Mouse (Mus musculus) cerebellum, postnatal 25 days (tissue): ENCODE data around the gene Gcg.

Source experiments
- DNase-seq, 2 experiments: peaks; one replicate each; pipeline ENCODE4 v3.0.0; 2021; ENCODE audit warnings: mixed read lengths in 2 of 2

Gene Gcg

DNA sequence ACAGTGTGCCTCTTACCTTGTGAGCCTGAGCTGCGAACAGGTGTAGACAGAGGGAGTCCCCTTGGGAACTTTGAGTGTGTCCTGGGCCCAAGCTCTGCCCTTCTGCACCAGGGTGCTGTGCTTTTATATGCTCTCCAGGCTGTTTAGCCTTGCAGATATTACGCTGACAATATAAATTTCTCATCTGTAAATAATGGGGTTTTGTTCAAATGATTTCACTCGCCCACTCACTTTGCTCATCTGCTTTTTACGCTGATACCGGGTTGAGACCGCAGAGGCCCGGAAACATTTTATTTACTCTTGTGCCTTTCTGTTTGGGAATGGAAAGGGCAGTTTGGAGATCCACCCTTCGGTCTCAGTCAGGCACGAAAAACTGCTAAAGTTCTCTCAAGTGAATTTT, at the start of gene Gcg:
Gene Gcg (minus strand): TSS at position 101 of the 400 bp plus-strand sequence.
- no peak for DNase-seq

DNA sequence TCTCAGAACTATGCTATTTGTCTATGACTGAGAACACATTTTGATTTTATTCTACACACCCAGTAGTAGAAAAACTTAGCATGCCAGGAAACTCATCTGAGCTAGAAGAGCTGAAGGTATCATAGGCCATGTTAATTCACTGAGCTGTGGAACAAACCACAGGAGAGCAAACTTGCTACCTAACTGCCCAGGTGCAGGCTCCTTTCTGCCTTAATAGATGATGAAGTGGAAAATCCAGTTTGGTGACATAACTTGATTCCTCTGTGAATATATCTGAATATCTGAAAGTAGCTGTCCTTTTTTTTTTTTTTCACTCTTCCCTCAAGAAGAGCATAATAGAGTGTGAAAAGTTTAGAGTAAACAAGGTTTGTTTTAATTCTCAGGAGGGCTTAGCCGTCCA, 47.6 kb upstream of the Gcg start:
- DNase-seq, result no peak

DNA sequence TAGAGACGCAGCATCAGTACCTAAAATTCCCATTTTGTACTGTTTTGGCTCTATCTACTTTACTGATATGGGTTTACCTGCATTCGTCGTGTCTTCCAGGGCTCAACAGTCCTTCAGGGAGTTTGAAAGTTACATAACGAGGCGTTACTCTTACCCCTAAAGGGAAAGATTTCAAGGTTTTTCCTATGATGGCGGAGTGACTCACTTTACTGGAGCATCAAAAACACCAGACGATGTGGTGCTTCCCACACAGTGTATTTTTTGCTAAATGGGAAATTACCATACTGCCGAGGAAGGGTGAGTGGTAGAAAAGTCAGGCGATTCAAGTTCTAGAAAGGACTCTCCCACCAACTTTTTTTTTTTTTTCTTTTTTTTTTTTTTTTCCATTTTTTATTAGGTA, 42.9 kb upstream of the Gcg start:
- DNase-seq, result no peak

DNA sequence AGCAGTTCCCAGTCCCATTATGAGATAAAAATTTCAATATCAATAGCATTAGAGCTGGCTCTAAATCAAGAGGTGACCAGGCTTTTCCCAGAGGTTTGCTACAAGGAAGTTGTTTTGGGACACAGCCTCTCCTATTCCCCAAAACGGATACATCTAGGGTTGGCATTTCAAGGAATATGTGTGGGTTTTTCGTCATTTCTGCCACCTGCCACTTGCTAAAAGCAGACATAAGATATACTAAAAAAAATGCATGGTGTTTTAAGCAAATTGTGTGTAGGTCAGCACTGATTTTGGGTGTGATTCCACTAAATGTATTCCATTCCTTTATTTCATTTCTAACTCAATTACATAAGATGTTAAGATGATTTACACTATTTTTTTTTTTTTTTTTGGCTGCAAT, 34.3 kb upstream of the Gcg start:
- DNase-seq, result no peak

DNA sequence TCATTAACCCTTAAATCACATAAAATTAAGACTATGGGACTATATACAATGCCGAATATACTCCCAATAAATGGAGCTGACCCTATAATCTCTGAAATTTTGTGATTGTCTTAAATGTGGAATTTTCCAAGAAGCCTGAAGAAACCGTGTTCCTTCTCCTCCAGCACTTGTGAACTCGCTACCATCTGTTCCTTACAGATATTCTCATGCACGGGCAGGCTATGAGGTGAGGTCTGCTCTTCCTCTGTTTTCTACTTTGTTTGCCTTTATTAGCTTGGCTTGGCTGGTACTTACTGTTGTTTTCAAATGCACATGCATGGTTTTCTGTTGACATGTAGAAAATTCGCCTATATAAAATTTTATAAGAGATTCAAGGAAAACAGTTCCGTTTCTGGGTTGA, 31.0 kb upstream of the Gcg start:
- no peak for DNase-seq

DNA sequence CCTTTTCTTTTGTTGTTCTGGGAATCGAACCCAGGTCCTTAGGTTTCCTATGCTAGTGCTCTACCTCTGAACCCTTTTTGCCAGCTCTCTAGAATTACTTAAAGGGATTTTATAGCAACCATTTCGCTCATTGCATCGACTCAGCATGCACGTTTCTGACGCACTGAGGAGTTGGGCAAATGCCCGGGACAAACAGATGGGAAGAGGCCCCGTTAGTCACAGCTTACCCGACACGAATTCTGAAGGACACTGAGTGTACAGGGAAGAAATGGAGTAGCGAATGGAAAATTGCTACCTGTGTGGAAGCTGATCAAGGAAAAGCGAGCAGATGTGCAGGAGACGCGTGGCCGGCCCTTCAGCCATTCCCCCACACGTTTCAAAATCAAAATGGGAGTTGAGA, 30.0 kb upstream of the Gcg start:
- peak; percentile 82 to 86 for DNase-seq

DNA sequence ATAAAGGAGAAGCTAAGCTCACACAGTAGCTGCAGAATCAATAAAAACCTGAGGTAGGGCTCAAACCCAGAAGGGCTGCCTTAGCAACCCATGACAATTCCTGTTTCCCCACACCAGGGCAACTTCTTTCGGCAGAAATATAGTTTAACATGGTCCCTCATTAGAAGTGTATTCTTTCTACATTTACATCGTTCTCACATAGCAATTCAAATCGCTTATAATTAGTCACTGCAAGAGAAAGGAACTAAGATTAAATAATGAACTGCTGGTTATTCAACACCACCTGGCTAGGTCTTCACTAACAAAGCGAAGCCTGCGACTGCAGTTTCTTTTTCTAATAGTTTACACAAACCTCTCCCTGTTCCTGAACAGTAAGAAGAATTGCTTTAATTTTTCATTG, 23.7 kb upstream of the Gcg start:
- no peak for DNase-seq

DNA sequence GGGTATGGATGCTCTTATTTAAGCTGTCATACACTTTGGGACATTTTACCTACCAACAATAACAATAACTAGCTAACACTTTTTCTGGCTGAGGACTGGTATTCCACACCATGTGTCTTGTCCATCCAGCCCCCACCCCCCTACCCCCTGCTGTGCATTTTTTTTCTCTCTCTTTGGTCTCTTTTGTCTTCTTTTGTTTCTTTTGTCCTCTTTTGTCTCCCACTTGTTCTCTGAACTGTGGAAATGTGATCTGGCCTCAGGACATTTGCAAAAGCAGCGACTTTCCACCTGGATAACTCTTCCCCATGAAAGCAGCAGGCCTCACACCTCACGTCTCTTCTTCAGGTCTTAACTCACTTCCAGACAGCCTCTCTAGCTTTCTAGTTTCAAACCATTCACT, 23.0 kb upstream of the Gcg start:
- no peak for DNase-seq

DNA sequence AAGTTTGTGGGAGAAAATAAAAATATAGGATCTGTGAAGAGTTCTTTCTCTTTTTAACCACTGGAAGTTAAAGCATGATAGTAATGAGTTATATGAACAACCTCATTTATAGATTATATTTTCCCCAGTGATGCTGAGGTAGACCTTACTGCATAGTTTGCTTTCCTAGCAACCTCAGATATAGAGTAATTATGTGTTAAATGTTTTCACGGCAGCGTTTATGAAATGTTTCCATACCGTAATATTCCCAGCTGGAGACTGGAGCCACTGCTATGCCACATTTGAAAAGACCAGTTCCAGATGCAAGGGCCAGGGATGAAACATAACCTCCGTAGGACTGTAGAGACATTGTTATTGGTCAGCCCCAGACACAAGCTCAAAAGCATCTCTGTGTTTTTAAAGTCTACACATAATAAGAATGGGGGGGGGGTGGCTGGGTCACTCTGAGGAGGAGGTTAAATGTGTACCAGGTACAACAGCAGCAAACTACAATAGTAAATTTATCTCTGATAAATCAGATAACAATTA, 20.9 kb upstream of the Gcg start:
- DNase-seq, result no peak

DNA sequence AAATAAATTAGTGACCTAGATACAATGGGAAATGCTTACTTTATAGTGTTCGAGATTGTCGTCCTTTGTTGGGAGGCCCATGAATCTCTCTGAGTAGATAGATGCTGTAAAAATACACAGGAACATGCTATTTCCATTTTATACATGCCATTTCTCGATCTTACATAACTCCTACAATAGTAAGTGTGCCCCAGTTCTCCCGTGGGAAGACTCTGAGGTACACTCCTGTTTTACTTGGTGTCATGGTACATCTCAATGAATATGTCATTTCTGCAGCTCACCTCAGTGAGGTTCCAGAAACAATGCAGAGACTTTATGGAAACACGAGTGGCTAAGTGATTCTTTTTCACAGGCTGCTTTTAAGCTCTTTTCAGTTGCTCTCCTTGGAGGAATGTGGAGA, 19.9 kb upstream of the Gcg start:
- DNase-seq, result no peak

DNA sequence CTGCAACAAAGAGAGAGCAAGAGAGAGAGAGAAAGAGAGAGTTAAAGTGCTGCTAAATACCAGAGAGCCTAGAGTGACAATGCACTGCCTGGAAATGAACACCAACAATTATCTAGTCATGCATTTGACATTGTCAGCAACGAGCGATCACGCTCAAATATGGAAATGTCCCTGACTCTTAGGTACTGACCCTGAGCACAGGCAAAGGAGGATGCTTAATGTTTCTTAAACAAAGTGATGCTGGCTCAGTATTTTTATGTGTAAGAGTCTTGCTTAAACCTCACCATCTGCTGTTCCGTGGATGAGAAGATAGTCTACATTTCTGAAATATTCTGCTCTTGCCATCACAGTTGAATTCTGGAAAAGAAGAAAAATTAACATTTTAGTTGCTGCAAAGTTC, 19.1 kb upstream of the Gcg start:
- no peak for DNase-seq

DNA sequence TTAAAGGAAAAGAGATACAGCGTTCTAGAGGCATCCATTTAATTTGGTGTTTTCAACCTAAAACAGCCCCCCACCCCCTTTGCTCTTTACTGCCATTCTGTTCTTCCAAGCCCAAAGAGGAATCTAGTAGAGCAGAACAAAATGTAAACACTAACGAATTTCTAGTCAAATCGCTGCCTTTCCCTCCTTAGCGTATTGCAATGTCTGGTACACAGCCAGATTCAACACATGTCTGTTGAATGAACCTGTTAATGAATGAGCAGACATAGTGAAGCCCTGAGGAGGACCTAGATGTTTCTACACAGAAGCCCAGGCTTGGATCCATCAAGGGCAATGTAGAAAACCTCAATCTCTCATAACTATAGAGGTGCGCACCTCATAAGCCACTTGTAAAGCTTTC, 15.4 kb upstream of the Gcg start:
- no peak for DNase-seq

DNA sequence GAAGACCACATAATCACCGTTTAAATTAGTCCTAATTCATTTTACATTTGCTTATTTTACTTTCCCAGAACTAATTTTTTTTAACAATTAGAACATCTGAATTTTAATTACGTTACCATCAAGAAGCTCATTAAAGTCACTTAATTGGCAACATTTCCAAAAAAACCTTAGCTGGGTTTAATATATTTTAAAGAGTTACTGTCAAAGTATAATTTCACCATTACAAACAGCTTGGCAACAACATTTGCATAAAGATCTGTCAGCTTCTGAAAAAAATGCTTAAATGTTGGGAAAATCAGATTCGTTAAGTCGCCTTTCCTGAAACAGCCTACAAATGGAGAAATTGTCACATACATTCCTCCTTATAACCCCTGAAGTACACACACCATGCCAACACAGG, 14.6 kb upstream of the Gcg start:
- DNase-seq, result no peak

DNA sequence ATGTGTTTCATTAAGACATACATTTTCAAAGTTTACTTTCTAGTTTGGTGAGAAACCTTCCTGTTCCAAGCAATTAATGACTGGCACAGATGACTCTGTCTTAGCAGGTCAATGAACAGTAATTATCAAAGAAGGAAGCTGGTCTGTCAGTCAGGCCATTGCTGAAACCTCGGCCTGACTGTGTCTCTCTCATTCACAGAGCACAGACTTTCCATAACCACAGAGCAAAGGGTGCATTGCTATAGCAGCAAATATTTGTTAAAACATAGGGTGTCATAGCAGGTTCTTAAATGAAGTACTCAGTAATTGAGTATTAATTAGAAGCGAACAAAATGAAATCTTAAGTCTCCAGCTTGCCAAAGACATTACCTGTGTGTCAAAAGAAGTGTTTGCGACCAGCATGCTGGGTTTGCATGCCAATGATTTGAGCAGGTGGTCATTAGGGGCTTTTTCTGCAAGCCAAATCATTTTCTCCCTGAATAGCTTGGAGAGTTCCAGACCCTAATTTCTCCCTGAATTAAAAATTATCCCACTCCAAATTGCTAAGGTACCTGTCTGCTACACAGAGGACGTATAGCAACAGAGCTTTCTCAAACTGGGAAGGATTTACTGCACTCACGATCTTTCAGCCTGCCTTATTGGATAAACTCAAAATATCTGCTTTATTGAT, 14.0 kb upstream of the Gcg start:
- DNase-seq, result no peak

DNA sequence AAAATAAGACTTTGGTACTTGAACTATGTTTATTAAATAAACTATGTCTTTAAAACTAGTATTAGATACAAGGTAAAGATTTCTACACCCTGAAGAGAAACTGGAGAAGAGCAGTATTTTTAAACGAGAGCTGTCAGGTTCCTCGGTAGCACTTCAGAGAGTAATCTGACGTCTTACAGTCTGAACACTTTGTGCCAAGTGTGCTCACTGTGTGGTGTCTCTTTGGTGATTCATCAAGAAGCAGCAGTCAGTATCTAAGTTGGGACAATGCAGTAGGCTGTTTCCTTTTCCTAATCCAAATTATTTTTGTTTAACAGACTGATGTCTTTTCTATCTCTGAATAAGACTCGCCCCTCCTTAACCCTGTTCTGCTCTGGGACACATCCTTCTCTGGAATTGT, 12.0 kb upstream of the Gcg start:
- DNase-seq, result no peak

DNA sequence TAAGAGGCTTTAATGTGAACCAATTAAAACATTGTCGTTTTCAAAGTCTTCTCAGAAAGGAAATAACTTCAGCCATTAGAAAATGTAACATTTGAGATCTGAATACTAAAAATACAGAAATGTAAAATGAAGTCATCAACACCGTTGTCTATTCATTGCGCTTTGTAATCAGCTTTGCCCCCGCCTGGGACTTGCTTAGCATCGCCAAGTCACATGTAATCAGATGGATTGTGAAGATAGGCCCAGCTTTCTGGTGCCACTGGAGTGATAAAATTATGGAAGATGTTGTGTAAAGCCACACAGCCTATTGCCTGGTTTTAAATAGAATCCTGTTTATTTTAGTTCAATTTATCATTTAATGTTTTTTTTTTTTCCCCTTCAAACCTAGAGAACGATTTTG, 6.4 kb upstream of the Gcg start:
- DNase-seq, result no peak

DNA sequence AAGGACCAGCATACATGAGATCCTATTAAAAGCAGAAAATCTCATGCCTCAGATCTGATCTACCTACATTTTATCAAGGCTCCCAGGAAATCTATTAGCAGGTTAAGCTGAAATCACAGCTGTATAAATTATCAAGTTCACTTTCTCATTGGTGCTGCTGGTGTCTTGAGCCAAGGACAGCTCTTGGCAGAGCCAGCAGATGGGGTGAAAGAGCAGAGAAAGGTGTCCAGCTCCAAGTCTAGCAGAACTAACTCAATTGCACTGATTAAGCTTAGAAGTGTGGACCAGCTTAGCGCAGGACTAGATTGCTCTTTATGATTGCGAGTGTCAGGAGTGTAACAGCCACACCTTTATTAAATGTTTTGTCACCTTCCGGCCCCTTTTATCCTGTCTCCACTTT, 1.5 kb upstream of the Gcg start:
- DNase-seq, result no peak

DNA sequence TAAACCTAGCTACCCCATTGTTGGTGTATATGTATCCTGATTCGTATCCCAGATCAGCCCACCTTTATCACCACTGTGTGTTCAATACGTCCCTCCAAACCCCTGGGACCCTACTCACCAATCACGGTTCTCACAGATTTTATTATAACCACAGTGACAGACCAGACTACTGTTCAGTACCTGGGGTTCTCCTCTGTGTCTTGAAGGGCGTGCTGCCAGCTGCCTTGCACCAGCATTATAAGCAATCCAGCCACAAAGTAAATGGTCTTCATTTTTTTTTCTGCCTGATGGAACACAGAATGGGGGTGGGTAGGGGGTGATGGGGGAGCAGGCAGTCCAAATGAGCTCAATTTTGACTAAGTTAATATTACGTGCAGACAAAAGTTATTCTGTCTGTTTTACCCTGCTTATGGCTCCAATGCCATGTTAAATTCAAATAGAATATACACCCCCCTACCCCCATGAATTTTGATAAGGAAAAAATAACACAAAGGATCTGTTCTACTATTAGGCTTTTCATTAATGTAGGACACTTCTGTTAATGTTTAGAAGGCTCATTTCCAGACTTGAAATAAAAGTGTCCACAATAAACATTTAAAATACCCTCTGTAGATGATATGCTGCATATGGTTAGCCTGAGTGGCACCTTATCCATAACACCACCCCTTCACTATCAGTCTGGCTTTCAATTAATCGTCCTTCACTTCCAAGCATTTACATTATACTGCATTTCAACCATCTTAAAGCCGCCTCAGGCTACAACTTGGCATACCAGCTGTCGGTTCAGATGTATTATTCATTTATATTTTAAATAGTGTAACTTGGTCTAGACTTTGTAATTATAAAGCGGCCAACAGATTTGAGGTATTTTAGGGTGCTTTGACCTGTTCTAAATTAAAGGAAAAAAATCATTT, 2.9 kb downstream of the Gcg start:
- no peak for DNase-seq

DNA sequence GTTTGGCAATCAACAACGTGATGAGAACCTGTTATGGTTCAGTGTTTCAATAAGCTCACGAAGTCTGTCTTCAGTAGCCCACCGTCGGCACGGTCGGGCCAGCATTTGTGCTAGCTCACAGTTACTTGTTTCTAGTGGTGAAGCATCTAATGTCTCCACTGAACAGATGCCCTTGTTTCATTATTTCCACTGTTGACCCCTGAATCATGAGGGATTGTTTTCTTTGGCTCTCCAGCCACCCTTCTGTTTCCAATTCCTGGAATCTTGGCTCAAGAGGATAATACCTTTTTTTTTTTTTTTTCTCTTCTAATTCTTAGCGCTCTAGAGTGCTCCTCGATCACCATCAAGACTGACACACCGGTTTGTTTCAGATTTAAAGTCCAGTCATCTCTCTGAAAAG, 13.9 kb downstream of the Gcg start:
- no peak for DNase-seq

DNA sequence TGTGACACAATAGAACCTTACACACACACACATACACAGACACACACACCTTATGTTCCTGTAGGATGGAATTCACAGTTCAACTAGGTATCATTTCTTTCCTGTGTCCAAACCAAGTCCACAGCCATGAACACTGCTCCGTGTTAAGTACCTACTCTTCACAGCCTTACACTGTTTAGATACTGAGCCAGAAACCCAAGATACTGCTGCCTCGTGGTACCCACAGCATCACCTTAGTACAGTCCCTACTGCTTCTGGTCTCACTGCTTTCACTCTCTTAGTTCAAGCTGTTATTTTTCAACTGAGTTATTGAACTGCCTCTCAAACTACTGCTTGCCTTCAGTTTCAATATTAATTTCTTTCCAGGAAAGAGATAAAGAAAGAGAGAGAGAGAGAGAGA, 20.2 kb downstream of the Gcg start:
- DNase-seq, result no peak

DNA sequence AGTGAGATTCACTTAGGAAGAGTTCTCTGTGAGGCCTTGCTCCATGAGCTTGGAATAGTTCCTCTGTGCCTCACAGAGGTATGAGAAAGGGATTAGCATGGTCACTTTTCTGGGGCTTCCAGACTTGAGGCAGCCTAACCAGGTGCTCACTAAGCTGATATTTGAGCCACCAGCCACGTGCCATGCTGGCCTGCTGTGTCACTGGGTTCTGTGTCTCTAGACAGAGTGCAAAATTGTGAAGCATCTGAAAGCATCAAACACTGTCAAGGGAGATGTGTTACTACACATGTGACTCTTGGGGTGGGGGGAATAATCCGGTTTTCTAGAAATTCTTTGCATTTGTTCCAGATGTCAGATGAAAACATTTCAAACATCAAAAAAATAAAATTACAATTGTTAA, 21.3 kb downstream of the Gcg start:
- no peak for DNase-seq

DNA sequence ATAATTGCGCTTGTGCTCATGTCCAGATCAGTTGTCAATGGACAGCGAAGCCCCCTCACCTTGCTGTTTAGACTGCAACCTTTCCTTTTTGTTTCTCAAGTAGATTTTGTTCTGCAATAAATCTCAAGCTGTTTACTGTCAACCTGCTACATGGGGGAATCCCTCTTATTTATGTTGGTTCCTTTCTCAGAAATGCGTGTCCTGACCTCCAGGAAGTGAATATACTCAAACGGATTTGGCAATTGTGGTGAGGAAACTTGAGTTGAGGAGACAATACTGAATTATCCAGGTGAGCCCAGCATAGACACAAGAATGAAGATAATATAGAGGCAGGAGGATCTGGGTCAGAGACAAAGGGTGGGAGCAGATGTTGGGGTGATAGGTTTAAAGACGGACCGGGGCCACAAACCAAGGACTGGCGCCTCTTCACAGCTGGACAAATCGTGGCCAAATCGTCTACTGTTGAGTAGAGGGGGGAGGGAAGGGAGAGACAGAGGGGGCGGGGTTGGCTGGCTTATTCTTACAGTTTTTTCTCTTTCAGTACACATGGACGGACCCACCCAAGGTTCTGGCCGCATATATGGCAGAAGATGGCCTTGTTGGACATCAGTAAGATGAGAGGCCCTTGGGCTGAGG, 22.5 kb downstream of the Gcg start:
- no peak for DNase-seq

DNA sequence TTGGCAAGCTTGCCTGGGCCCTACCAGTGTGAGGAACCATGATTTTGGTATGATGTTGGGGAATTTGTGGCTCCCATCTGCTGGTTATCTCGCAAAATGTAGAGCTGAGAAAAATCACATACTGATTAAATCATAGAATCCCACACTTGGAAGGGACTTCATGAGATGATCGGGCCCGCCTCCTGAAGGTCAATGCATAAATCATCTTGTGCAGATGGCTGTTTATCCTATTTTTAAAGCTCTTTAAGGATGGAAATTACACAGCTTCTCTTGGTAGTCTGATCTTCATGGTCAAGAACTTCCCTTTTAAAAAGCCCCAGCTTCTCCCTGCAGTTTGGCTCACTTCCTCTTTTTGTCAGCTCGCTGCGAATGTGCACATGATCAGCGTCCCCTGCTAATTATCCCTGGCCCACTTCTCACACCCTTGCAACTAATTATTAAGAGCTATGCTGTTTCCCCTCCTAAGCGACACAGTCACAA, 23.2 kb downstream of the Gcg start:
- DNase-seq, result no peak
